In genomic region chr12:100841211-100841792, GRCm38 (mm10) we compare ENCODE assay signal across 8 mouse cellular contexts.
DNase-seq lines count a peak whose midpoint lies in the region; ATAC-seq and TF ChIP-seq lines count a peak whose summit lies in the region.

No protein-coding gene starts in this region.

- TF ChIP-seq POLR2A in brain, embryonic 14.5 days (IDR thresholded peaks at IDR 0.05; ENCODE audit: borderline replicate concordance, extremely low read depth, insufficient read depth, insufficient read length, poor library complexity, severe bottlenecking), result no peak
- TF ChIP-seq POLR2A in lung, adult 2 months (IDR thresholded peaks at IDR 0.05; ENCODE audit: borderline replicate concordance, extremely low read depth, low read depth, low read length), result no peak

- 9% methylated on average over 3 of the region's 3 CpGs for WGBS in lung, adult 2 months

- peak; percentile 93 for TF ChIP-seq CTCF in brain, embryonic 14.5 days (IDR thresholded peaks at IDR 0.05; ENCODE audit: borderline replicate concordance, extremely low read depth, insufficient read depth, insufficient read length)
- peak; percentile 98 for TF ChIP-seq CTCF in lung, adult 2 months (IDR thresholded peaks at IDR 0.05; ENCODE audit: insufficient read depth, low read length)

- no peak overlapping the region for H3K4me3 ChIP-seq in lung, adult 2 months (replicated peaks; ENCODE audit: extremely low read depth, low read depth, low read length)

- intact Hi-C loops in heart, postnatal 10 days (cut with DNase I), result loop anchor here (1.0 to 5.0 kb wide), 4 partner anchors 117 to 684 kb away; partner anchors contain the start of gene Nrde2

- no peaks in the 10 kb centered on the region for H3K4me1 ChIP-seq in lung, adult 2 months (ENCODE audit: control insufficient read depth, insufficient read depth, low read length)

- peak; percentile 89 for DNase-seq in brain, embryonic 14.5 days (ENCODE audit: low read depth)
- DNase-seq in fibroblast of lung, adult 2 months (ENCODE audit: low read depth), result peak; percentile 43
- peak; percentile 89 to 93 for DNase-seq in heart, postnatal 10 days
- peak; percentile 80 to 92 for DNase-seq in kidney, postnatal 36 days
- peak; percentile 76 for DNase-seq in lung, adult 2 months
- peak; percentile 89 for DNase-seq in testis, postnatal 10 days (ENCODE audit: low spot score)

- peak; percentile 32 for ATAC-seq in CD4-positive, CD25-positive, alpha-beta regulatory T cell, adult 4 months
- ATAC-seq in neutrophil, adult 5-6 weeks (ENCODE audit: extremely low read depth, insufficient number of reproducible peaks, low FRiP score, poor library complexity, severe bottlenecking), result peak; percentile 55
